Mouse (Mus musculus): ENCODE data around the gene Trp53tg5.

The Trp53tg5 gene

DNA sequence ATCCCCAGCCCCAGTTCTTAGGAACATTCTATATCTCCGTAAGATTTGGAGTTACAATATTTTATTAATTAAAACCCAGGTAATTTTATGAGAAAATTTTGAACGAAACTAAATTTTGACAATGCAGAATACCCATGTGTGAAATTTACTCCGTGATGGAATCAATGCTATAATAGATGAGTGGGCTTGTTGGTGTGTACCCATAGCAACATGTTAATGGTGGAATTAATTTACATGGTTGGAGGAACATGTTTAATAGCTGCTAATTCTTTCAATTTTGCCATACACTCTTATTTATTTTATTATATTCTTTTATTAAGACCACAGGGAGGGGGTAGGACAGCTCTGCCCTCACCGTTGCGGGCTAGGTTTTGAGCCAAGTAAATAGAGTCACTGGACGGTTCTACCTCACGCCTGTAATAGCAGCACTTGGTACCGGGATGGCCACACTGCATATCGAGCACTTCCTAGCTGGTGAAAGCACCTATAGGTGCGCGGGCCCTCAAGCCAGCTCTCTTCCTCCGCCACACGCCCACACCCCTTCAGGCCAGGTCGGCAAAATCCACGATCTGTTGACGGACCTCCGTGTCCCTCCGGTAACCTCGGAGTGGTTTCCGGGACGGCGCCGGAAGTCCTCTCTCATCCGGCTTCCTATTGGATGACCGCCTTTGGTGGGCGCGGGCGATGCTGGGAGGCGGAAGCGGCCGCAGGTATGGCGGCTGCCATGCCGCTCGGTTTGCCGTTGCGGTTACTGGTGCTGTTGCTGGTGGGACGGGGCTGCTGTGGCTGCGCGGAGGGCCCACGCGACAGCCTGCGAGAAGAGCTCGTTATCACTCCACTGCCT, 23.5 kb upstream of the Trp53tg5 start, which contains the start of gene Pigt:
Gene Pigt, plus strand, starts transcription at position 674 of the 844 bp plus-strand sequence.
- DNase-seq (ENCODE audit: extremely low read depth, insufficient read length, low spot score), result peak; percentile 83

DNA sequence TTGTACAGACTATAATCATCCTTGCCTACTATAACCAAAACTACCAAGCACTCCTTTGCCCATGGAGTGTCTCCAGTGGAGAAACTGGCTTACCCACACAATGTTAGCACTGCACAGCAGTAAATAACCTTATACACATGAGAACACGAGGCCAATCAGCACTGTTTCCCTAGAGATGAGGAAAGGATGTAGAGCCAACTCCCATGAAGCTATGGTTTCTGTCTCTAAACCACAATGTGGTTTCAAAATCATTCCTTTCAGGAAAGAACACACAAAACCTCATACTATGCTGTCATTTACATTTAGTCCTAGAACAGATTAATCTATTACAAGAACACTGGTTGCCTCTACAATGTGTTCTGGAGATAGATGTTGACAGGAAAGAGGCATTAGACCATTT, 22.8 kb upstream of the Trp53tg5 start:
- DNase-seq (ENCODE audit: extremely low read depth, insufficient read length, low spot score), result no peak

DNA sequence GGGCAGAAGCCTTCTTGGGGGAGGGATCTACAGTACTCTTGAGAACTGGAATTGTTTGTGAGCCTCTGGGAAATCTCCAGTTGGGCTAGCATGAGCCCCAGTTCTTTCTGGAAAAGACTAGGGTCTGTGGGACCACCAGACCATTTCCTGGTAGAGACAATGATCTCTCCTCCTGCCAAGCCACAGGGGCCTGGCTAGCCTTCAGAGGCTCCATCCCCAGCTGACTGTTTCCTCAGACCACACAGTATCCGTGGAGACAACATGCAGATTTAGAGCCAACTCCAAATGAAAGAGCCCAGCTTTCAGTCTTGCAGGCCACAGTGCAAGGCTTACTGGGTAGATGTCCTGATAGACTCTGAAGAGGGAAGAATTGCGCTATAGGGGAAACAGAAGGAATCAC, 20.6 kb upstream of the Trp53tg5 start:
- no peak for DNase-seq (ENCODE audit: extremely low read depth, insufficient read length, low spot score)

DNA sequence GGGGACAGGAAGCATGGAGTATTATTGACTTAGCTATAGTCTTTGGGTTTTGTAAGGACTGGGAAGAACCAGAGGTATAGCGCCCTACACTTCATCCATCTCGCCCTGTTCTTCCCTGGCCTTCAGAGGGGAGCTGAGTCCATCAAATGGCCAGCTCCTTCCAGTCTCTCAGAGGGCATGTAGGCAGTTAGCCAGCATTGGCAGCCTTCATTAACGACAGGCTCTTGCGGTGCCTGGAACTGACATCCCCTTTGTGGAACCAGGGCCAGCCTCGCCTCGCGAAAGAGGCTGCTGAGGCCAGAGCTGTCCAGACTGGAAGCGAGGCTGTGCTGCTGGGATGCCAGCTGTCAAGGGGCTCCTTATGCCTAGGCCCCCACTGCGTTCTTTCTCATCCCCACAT, 14.3 kb upstream of the Trp53tg5 start:
- DNase-seq (ENCODE audit: extremely low read depth, insufficient read length, low spot score), result no peak

DNA sequence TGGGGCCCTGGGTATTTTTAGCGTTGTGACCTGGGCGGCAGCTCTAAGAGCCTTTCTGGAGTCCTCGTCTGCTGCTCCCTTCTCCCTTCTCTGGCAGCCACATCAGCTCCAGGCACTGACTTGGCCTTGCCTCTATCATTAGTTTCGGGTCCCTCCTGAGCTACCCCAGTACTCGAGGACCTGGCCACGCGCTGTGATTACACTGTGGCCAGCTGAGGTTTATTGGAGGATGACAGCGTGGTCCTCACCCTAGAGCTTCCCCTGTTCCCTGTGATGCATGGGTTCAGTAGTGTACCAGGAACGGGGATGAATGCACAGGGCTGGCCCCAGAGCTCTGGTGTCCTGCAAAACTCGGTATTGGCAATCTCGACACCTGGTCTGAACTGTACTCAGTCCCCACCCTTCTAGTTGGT, 13.6 kb upstream of the Trp53tg5 start:
- DNase-seq (ENCODE audit: extremely low read depth, insufficient read length, low spot score), result no peak

DNA sequence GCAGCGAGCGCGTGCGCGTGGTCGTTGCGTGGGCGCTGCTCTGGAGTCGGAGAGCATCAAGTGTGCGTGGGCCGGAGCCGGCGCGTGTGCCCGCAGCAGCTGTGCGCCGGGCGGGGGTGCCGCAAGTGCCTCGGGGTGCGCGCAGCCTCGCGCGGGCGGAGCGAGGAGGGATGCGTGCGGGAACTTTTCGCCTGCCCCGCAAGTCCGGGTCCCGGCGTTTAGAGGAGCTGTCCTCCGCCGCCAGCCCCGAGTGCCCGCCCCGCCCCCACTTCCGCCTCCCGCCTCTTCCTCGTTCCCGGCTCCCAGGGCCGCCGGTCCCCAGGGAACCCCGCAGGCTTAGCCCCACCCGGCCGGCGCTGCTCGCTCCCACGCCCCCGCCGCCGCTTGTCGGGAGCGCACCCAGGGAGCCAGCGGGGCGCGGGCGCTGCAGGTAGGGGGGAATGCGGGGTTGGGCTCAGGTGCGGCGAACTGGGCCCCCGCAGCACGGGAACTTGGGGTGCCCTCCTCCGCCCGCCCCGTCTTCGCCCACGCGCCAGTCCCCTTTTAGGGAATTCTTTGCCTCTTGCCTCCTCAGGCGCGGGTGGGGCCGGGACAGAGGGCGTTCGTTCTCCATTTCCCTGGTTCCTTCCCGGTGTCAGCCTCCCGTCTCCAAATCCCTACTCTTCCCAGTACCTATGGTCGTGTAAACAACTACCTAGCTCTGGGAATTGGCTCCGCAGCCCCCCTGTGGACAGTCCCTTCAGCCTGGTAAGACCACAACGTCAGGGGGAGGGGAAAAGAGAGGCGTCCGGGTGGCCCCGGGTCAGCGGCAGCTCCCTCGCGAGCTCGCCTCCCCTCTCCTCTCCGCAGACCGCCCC, 13.0 kb upstream of the Trp53tg5 start:
- DNase-seq (ENCODE audit: extremely low read depth, insufficient read length, low spot score), result peak; percentile 71

DNA sequence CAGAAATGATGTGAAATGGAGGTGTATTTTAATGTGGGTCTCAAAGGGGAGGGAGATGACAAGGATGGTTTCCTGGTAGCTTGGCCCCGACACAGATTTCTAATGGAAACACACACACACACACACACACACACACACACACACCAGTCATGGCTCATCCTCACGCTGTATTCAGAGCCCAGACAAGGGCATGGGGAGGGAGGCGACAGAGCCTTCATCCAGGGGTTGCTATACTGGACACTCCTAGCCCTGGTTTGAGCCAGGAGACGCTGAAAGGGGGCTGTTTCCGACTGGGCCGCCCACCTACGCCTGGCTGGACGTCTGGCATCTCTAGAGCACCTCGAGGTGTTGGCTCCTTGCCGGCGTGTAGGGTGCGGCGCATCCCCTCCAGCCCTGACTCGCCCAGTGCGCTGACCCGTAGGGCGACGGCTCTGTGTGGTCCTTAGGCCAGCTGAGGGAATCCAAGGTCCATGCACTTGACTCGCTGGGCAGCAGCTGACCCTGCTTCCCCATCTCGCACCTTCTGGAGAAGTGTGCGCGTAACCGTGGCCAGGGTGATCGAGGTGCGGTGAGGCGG, 12.2 kb upstream of the Trp53tg5 start, which contains the start of gene Dbndd2:
Gene Dbndd2, plus strand, starts transcription at position 426 of the 577 bp plus-strand sequence.
- DNase-seq (ENCODE audit: extremely low read depth, insufficient read length, low spot score), result peak; percentile 84

DNA sequence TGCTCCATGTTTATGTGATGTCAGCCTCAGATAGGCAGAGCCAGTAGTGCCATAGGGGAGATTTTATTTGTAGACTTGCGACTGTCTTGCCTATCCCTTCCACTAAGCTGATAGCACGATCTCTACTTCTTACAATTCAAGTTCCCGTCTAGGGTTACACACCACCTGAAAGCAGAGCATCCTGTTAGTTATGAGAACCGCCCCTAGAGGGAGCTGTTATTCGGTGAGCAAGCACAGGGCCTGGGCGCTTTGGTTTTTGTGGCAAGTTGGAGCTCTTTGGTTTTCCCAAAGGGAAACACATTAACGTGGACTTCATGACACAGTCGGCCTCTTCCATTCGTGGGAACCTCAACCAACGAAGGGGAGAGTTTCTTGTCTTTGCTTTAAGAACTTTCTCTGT, 3.3 kb downstream of the Trp53tg5 start:
- peak; percentile 44 for DNase-seq (ENCODE audit: extremely low read depth, insufficient read length, low spot score)

DNA sequence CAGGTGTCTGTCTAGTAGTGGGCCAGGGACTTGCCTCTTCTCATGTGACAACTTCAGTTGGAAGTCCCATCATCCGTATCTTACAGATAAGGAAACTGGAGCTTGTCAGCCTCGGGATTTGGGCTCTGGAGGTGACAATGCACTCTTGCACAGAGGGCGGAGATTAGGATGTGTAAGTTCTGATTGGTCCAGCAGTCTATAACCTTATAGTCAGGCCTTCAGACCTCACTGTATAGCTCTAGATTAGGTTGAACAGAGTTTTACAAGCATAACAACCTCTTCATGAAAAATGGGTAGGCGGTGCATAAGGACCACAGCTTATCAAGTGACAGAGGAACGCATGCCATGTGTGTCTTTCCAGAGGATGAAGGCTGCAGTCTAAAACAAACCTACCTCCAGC, 6.7 kb downstream of the Trp53tg5 start:
- DNase-seq (ENCODE audit: extremely low read depth, insufficient read length, low spot score), result no peak

DNA sequence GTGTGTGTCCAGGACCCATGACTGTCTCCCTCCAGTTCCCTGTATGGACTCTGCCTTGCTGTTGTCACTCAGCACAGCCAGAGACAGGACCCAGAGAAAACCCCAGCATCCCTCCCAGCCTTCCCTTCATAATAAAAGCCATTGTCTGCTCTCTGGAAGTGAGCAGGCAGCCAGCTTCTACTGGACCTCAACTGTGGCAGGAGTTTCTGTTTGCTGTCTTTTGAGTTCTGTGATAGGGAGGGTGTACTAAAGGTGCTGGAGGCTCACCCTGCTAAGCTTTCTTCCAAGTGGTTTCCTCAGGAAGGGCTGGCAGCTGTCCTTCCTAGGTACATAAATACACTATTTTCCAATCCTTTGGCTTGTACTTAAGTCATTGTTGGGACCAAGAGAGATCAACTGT, 8.4 kb downstream of the Trp53tg5 start:
- DNase-seq (ENCODE audit: extremely low read depth, insufficient read length, low spot score), result no peak

DNA sequence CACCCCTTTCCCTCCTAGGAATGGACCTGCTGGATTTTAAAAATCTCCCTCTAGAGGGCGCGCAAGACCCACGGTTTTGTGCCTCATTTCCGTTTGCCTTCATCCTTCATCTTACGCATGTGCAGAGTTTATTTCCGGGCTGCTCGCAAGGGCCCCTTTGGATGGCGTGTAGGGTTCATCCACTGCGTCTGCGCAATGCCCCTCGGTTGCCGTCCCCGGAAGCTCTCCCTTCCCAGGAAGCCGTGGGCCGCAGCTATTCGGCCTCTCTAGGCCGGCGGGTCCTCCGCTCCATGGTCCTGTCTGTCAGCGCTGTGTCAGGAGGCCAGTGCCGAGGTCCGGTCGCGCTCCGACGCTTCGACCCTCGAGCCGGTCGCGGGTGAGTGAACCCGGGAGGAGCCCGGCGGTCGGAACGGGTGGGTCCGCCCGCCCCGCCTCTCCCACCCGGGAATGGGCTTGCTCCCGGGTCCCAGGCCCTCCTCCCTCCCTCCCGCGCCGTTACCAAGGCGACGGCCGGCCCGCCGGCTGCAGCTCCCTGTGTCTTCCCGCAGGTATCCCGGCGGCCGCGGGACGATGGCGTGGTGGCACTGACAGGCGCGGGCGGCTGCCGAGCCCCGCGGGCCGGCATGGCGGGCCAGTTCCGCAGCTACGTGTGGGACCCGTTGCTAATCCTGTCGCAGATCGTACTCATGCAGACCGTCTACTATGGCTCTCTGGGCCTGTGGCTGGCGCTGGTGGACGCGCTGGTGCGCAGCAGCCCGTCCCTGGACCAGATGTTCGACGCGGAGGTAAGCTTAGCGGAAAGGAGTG, 12.6 kb downstream of the Trp53tg5 start, which contains the start of gene Gm20458:
Gene Gm20458, plus strand, starts transcription at position 223 of the 807 bp plus-strand sequence.
- peak; percentile 95 for DNase-seq (ENCODE audit: extremely low read depth, insufficient read length, low spot score)

DNA sequence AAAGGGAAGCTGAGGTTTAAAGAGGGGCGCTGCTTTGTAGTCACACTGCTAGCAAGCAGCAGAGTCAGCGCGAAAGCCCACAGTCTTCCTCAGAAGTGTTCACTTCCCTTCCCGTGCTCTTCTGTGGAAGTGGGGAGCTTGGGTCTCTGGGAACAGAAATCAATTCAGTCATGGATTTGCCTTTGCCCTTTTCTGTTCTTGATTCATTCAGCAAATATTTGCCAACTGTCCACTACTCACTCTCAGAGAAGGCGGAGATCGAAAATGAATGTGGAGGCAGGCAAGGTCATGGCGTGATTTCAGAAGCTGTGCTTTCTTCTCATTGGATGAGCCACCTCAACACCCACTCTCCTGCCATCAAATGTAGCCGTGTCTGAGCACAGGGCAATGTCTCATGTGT, 15.0 kb downstream of the Trp53tg5 start:
- DNase-seq (ENCODE audit: extremely low read depth, insufficient read length, low spot score), result no peak

DNA sequence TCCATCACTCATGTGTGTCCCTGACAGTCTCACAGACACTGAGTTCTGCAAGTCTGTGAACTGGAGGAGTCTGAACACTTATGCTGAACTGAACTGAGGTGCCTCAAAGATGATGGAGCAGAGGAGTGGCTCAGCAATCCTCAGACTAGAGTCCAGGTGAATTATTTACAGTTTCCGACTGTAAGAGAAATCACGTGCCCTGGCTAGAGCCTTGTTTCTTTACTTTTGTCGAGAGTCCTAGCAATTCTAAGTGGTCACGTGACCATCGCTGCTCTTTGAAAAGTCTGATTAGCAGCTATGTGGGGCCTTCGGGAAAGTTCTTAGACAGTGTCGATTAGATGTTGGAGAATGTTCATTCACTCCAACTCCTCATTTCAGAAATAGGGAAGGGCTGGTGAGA, 15.6 kb downstream of the Trp53tg5 start:
- DNase-seq (ENCODE audit: extremely low read depth, insufficient read length, low spot score), result no peak

DNA sequence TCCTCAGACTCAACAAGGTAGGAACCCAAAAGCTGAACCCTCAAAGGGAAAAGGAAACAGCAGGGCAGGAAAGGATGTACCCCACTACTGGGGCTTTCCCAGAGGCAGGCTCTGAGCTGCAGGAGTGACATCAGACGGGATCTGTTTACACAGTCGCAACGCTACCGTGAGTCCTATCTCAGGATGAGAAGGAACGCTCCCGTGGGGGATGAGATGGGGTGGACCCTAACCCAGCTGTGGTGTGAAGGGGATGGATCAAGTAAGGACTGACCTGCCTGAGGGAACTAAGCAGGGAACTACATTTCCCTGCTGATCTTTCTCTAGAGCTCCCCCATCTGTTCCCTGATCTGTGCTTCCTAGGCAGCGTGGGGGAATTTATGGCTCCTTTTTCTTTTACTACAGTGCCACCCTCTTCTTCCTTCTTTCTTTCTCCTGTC, 16.6 kb downstream of the Trp53tg5 start, which contains the start of gene Sys1:
Gene Sys1, plus strand, starts transcription at position 101 of the 437 bp plus-strand sequence.
- no peak for DNase-seq (ENCODE audit: extremely low read depth, insufficient read length, low spot score)

DNA sequence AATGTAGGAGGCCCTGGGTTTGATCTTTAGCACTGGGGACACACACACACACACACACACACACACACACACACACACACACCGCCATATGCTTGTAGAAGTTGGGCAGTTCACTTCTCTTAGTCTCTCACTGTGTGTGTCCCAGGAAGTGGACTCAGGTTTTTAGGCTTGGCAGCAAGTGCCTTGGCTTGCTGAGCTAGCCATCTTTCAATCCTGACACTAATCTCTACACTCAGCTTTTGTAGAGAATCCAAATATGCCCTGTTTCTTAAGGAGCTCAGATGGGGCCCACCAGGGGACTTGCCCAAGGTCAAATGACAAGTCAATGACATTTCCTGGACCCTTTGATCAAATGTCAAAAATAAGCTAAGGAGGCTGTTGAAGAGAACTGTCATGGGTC, 17.1 kb downstream of the Trp53tg5 start:
- no peak for DNase-seq (ENCODE audit: extremely low read depth, insufficient read length, low spot score)

DNA sequence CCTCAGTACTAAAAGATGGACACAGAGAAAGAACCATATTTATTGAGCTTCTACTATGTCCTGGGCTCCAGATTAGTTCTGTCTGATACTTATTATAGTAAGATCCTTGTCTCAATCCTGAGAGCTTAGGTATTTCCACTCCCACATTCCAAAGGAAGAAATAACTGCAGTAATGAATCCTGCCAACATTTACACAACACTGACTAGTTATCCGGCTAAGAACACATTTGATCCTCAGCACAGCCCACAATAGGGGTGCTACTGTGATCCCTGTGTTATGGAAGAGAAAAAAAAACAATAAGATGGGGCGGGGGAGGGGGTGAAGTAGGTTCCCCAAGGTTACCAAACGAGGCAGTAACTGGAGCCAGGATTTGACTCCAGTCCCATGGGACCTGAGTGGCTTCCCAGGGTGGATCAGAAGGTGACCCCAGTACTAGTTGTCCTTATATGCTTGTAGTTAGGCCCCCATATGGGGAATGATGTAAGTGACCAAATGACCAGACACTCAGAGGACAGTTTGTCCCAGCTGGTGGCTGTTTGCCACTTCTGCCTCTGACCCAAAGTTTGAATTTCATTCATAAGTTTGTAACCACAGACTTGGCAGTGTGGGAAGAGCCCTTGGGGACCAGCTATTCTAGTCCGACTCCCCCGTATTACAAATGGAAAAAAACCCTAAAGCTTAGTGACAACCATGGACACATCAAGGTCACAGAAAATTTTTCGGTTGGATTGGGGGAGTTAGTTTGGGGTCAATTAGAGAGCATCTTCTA, 17.9 kb downstream of the Trp53tg5 start:
- peak; percentile 62 for DNase-seq (ENCODE audit: extremely low read depth, insufficient read length, low spot score)

DNA sequence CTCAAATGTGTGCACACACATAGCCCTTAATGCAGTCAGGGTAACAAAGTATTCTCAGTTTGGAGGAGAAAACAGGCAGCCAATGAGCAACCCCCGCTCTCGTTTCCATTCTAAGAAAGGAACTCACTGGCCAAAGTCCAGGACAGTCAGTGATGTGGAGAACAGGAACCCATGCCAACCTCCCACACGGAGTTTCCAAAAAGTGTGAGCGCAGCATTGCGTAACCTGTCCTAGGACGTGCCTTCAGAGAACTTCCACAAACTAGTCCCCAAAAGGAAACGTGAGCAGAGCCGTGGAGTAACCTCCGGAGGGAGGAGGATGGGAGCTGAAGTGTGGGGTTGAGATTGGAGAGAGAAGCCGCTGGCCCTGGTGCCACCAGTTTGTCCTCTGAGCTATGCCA, 18.7 kb downstream of the Trp53tg5 start:
- DNase-seq (ENCODE audit: extremely low read depth, insufficient read length, low spot score), result peak; percentile 71

DNA sequence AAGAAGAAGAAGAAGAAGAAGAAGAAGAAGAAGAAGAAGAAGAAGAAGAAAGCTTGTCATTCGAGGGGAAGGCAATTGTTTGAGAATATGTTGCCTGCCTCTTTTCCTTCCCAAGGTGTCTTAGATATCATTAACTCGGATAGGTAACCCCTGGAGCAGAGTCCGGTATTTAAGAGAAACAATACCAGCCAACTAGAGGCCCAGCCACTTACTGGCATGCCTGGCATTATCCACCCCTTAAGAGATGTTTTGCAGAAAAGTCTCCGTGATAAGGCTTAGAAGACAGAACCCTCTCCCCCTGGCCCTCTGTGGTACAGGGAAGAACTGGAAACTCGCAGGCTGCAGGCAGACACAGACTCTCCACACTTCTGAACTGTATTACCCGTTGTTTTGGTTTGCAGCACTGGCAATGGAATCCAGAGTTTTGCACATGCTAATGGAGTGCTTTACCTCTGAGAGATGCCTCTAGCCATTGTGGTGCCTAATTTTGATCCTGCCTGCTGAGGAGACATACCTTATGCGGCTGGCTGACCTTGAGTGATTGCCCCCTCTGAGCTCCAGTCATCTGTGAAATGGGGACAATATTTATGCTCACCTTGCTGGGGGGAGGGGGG, 19.5 kb downstream of the Trp53tg5 start:
- DNase-seq (ENCODE audit: extremely low read depth, insufficient read length, low spot score), result no peak

Data from 3134 (cell line).